Mouse (Mus musculus): ENCODE data around the gene Kpnb1. TPM values are rescaled to one million over a fixed set of nuclear protein-coding genes. Genes with fewer than 3 reads are reported as not detected.
"Not testable (repeated sequence)": the region's sequence is repeated elsewhere in the genome, so short reads cannot be mapped to it uniquely, and the experiment has no call there.

The Kpnb1 gene
- polyA plus RNA-seq, 1 experiment from 2014 or later = 98.3 TPM

DNA sequence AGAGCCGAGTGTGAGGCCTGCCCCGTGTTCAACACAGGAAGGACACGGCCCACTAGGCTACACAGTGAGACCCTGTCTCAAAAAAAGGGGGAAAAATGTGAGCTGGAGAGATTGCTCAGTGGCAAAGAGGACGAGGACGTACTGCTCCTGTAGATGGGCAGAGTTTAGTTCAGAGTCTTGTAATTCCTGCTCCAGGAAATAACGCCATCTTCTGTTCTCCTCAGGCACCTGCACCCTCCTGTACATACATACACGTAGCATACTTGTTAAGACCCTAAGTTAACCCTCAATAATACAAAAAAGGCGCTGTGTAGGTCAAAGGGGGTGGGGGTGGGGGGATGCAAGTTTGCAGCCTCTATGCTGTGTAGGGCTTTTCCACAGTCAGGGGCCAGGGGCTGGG is 9.3 kb upstream of the Kpnb1 start:
- H3K4me3 ChIP-seq = no peak overlapping the region
- no peaks in the 10 kb centered on the region for H3K4me1 ChIP-seq
- WGBS = 84% methylated on average over 8 of the region's 8 CpGs
- no peak overlapping the region for H3K27ac ChIP-seq
- peaks cover 9% of the 10 kb centered on the region for H3K36me3 ChIP-seq (replicated peaks)
- no peaks in the 10 kb centered on the region for H3K9me3 ChIP-seq
- DNase-seq (ENCODE audit: extremely low spot score, low spot score) = no peak
- H3K27me3 ChIP-seq (ENCODE audit: poor library complexity, severe bottlenecking) = no peaks in the 10 kb centered on the region

GRCm38 (mm10) chr11:97196541-97196940 is 8.9 kb upstream of the Kpnb1 start:
- H3K4me3 ChIP-seq = no peak overlapping the region
- no peaks in the 10 kb centered on the region for H3K9me3 ChIP-seq
- peaks cover 12% of the 10 kb centered on the region for H3K36me3 ChIP-seq (replicated peaks)
- no peaks in the 10 kb centered on the region for H3K4me1 ChIP-seq
- no peak overlapping the region for H3K27ac ChIP-seq
- H3K27me3 ChIP-seq (ENCODE audit: poor library complexity, severe bottlenecking) = no peaks in the 10 kb centered on the region
- 77% methylated on average over 12 of the region's 12 CpGs for WGBS
- no peak for DNase-seq (ENCODE audit: extremely low spot score, low spot score)

GRCm38 (mm10) chr11:97192621-97192951 is 4.9 kb upstream of the Kpnb1 start:
- no peaks in the 10 kb centered on the region for H3K9me3 ChIP-seq
- no peak overlapping the region for H3K4me3 ChIP-seq
- no peaks in the 10 kb centered on the region for H3K27me3 ChIP-seq (ENCODE audit: poor library complexity, severe bottlenecking)
- peaks cover 14% of the 10 kb centered on the region for H3K4me1 ChIP-seq
- no peak for DNase-seq (ENCODE audit: extremely low spot score, low spot score)
- H3K27ac ChIP-seq = no peak overlapping the region
- peaks cover 27% of the 10 kb centered on the region for H3K36me3 ChIP-seq (replicated peaks)

GRCm38 (mm10) chr11:97191915-97192620 is 4.4 kb upstream of the Kpnb1 start:
- no peak for DNase-seq (ENCODE audit: extremely low spot score, low spot score)
- Histone ChIP-seq H3K4me3 (no peak overlapping the region), H3K4me1 (peaks cover 16% of the 10 kb centered on the region), H3K27me3 (ENCODE audit: poor library complexity, severe bottlenecking) (no peaks in the 10 kb centered on the region), H3K9me3 (no peaks in the 10 kb centered on the region), H3K27ac (no peak overlapping the region), H3K36me3 (replicated peaks) (peaks cover 27% of the 10 kb centered on the region)
- 82% methylated on average over 6 of the region's 6 CpGs for WGBS

DNA sequence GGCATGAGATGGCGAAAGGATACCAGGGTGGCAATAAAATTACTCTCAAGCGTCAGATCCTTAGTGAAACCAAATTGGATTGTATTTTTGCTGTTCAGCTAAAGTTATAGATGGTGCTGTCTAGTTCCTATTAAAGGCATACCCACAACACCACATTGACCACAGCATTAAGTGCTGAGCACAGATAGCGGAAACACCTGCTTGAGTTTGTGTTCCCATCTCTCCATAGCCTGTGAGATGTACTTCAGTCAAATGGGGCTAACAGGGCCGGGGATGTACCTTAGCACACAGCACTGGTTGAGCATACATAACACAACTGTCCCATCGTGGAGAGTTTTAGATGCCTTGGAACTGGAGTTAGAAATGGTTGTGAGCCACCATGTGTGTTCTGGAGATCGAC is 3.3 kb upstream of the Kpnb1 start:
- H3K27ac ChIP-seq = no peak overlapping the region
- no peaks in the 10 kb centered on the region for H3K27me3 ChIP-seq (ENCODE audit: poor library complexity, severe bottlenecking)
- H3K9me3 ChIP-seq = no peaks in the 10 kb centered on the region
- DNase-seq (ENCODE audit: extremely low spot score, low spot score) = no peak
- peaks cover 27% of the 10 kb centered on the region for H3K4me1 ChIP-seq
- H3K36me3 ChIP-seq (replicated peaks) = peaks cover 36% of the 10 kb centered on the region
- 91% methylated on average over 6 of the region's 6 CpGs for WGBS
- no peak overlapping the region for H3K4me3 ChIP-seq

DNA sequence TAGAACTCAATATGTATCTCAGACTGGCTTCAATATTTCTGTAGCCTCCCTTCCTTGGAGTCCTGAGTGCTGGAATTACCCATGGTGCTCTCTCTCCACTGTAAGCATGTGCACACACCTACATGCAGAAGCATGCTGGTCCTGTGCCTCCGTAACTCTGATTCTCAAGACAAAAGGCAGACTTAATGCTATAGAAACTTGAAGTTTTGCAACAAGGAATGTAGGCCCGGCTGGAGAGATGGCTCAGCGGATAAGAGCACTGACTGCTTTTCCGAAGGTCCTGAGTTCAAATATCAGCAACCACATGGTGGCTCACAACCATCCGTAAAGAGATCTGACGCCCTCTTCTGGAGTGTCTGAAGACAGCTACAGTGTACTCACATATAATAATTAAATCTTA is 2.0 kb upstream of the Kpnb1 start:
- H3K4me3 ChIP-seq = peak overlapping the region; percentile 95; the same call in 1 of the 2 replicates
- peak overlapping the region; percentile 100; the same call in 1 of the 2 replicates for H3K27ac ChIP-seq
- 90% methylated on average over 6 of the region's 6 CpGs for WGBS

GRCm38 (mm10) chr11:97189231-97189630 is 1.6 kb upstream of the Kpnb1 start:
- WGBS = 43% methylated on average over 3 of the region's 3 CpGs
- H3K4me3 ChIP-seq = peak overlapping the region; percentile 95
- H3K27me3 ChIP-seq (ENCODE audit: poor library complexity, severe bottlenecking) = no peaks in the 10 kb centered on the region
- DNase-seq (ENCODE audit: extremely low spot score, low spot score) = no peak
- no peaks in the 10 kb centered on the region for H3K9me3 ChIP-seq
- H3K27ac ChIP-seq = peak overlapping the region; percentile 100
- peaks cover 44% of the 10 kb centered on the region for H3K4me1 ChIP-seq
- H3K36me3 ChIP-seq (replicated peaks) = peaks cover 45% of the 10 kb centered on the region

More for the DNA sequence above, 2.0 kb upstream of the Kpnb1 start:
- H3K4me1 ChIP-seq = peaks cover 40% of the 10 kb centered on the region
- H3K36me3 ChIP-seq (replicated peaks) = peaks cover 45% of the 10 kb centered on the region
- DNase-seq (ENCODE audit: extremely low spot score, low spot score); H3K27me3 ChIP-seq (ENCODE audit: poor library complexity, severe bottlenecking); H3K9me3 ChIP-seq: not testable (repeated sequence)

DNA sequence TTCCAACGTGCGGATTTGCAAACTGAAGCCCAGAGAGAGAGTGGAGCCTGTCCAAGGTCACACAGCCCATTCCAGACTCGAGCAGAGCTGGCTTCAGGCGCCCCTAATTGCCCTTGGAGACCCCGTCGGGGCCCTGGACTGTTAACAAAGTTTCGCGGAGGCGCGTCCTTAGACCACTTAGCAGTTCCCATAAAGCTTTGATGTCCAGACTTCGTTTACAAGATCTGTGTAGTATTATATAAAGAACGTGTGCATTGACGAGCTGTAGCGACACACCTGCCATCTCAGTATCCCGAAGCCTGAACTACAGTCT is 918 bp upstream of the Kpnb1 start:
- peaks cover 51% of the 10 kb centered on the region for H3K36me3 ChIP-seq (replicated peaks)
- no peaks in the 10 kb centered on the region for H3K27me3 ChIP-seq (ENCODE audit: poor library complexity, severe bottlenecking)
- no peaks in the 10 kb centered on the region for H3K9me3 ChIP-seq
- H3K27ac ChIP-seq = peak overlapping the region; percentile 100
- peak overlapping the region; percentile 95 for H3K4me3 ChIP-seq
- H3K4me1 ChIP-seq = peaks cover 51% of the 10 kb centered on the region
- DNase-seq (ENCODE audit: extremely low spot score, low spot score) = no peak
- WGBS = under 1% methylated on average over 15 of the region's 15 CpGs

DNA sequence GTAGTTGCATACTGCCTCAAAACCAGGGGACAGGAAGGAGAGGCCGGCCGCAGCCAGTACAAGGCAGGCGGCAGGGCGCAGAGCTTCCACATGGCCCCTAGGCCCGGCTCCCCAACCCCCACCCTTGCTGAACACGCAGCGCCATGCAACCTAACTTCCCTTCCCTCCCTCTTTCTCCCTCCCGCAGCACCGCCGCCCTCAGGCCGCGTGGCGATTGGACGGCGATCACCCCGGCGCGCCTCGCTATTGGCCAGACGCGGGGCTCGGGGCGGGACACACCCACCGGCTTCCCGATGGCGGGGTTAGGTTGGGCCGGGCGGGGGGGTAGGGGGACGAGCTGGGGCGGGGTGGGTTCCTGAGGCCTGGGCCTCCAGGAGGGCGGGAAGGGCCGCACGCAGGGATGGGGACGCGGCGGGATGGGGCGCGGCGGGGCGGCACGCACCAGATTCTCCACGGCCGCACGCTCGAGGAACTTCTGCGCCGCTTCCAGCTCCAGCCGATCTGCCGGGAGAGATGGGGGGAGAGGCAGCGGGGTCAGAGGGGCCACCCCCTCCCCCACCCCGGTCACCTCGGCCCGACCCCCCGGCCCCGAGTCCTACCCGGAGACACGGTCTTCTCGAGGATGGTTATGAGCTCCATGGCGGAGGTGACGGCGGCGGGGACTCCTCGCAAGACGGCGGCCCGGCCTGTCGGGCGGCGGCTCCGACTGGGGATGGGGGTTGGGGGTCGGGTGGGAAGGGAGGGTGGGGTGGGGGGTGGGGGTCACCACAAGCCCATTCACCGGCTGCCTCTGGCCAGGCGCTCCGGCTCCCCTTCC is 526 bp downstream of the Kpnb1 start:
- no peaks in the 10 kb centered on the region for H3K27me3 ChIP-seq (ENCODE audit: poor library complexity, severe bottlenecking)
- H3K27ac ChIP-seq = peak overlapping the region; percentile 100
- no peaks in the 10 kb centered on the region for H3K9me3 ChIP-seq
- peak; percentile 97 for DNase-seq (ENCODE audit: extremely low spot score, low spot score)
- H3K4me3 ChIP-seq = peak overlapping the region; percentile 95
- H3K4me1 ChIP-seq = peaks cover 55% of the 10 kb centered on the region
- WGBS = under 1% methylated on average over 71 of the region's 74 CpGs
- peaks cover 65% of the 10 kb centered on the region for H3K36me3 ChIP-seq (replicated peaks)

GRCm38 (mm10) chr11:97185704-97186614 is 1.7 kb downstream of the Kpnb1 start:
- 58% methylated on average over 5 of the region's 5 CpGs for WGBS
- peaks cover 68% of the 10 kb centered on the region for H3K36me3 ChIP-seq (replicated peaks)
- peak overlapping the region; percentile 100 for H3K27ac ChIP-seq
- DNase-seq (ENCODE audit: extremely low spot score, low spot score) = no peak
- H3K4me3 ChIP-seq = peak overlapping the region; percentile 95
- no peaks in the 10 kb centered on the region for H3K9me3 ChIP-seq
- peaks cover 55% of the 10 kb centered on the region for H3K4me1 ChIP-seq
- no peaks in the 10 kb centered on the region for H3K27me3 ChIP-seq (ENCODE audit: poor library complexity, severe bottlenecking)

DNA sequence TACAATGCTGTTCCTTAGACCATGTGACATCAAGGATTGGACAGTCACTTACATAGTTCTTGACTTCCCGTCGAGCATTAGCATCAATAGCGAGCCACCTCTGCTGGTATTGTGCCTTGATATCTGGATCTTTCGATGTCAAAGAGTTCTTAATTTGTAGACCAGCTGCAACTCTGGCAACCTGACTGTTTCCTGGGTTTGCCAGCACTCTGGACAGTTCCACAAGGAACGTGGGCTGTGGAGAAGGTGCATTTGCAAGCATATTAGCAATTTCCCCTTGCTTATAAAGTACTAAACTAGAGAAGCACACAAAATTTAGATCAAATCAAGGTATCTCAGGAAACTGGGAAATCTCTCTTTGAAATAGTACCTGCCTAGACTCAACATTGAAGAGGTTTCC is 2.8 kb downstream of the Kpnb1 start:
- Histone ChIP-seq H3K9me3 (no peaks in the 10 kb centered on the region), H3K27ac (no peak overlapping the region), H3K36me3 (replicated peaks) (peaks cover 74% of the 10 kb centered on the region), H3K27me3 (ENCODE audit: poor library complexity, severe bottlenecking) (no peaks in the 10 kb centered on the region), H3K4me1 (peaks cover 55% of the 10 kb centered on the region), H3K4me3 (no peak overlapping the region; the same call in 1 of the 2 replicates)
- WGBS = 80% methylated on average over 5 of the region's 5 CpGs
- no peak for DNase-seq (ENCODE audit: extremely low spot score, low spot score)

DNA sequence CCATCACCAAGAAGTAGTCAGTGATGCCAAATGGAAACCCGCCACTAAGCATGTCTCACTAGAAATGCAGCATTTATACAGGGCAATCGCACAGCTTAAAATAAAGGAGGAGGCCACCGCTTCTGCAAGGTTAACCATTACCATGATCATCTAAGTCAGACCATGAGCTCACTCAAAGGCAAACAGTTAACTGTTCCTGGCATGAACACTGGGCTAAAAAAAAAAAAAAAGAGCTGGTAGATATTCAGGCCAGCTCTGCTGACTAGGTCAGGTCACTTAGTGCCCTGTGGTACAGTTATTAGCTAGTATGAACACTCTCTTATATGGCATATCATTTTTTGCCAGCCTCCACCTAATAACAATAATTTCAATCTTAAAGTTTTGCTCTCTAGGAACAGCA is 5.2 kb downstream of the Kpnb1 start:
- H3K4me3 ChIP-seq = no peak overlapping the region
- peaks cover 94% of the 10 kb centered on the region for H3K36me3 ChIP-seq (replicated peaks)
- no peaks in the 10 kb centered on the region for H3K27me3 ChIP-seq (ENCODE audit: poor library complexity, severe bottlenecking)
- WGBS = 95% methylated on average over 3 of the region's 3 CpGs
- no peaks in the 10 kb centered on the region for H3K9me3 ChIP-seq
- peaks cover 41% of the 10 kb centered on the region for H3K4me1 ChIP-seq
- DNase-seq (ENCODE audit: extremely low spot score, low spot score) = no peak
- H3K27ac ChIP-seq = no peak overlapping the region

All from forebrain, embryonic 10.5 days (tissue).